Mouse (Mus musculus) E14TG2a.4 (cell line): ENCODE measurements around the gene Fabp7.

Experiments
- CTCF ChIP-seq: conservative IDR thresholded peaks from 2 replicates; pipeline ENCODE4 v1.5.1; 2014; ENCODE audit warnings: low read length
- NANOG ChIP-seq: IDR thresholded peaks from 2 replicates; pipeline ENCODE4 v1.6.1; 2014; ENCODE audit warnings: borderline replicate concordance, low read length, mixed read lengths

- TF ChIP-seq CTCF (no peak), NANOG (no peak)
Measured at GRCm38 (mm10) chr10:57755201-57755736, 29.4 kb upstream of the Fabp7 start.
